Mouse (Mus musculus) gastrocnemius, adult 18-20 months (tissue): ENCODE measurements at regions not wholly inside any gene's neighbourhood (a gene's known extent, or its start where the extent isn't known, plus 50 kb on each side); places are given as distances from the start of the nearest gene placed in this dataset.

Experiments used
- DNase-seq: peaks from one replicate; pipeline ENCODE4 v3.0.0; 2021; ENCODE audit warnings: low spot score

- DNase-seq: no peak
These were observed 570.0 kb upstream of the Auts2 start for GRCm38 (mm10) chr5:133113183-133113582.

GRCm38 (mm10) chr5:133106691-133107354 is 563.7 kb upstream of the Auts2 start:
- DNase-seq: no peak

DNA sequence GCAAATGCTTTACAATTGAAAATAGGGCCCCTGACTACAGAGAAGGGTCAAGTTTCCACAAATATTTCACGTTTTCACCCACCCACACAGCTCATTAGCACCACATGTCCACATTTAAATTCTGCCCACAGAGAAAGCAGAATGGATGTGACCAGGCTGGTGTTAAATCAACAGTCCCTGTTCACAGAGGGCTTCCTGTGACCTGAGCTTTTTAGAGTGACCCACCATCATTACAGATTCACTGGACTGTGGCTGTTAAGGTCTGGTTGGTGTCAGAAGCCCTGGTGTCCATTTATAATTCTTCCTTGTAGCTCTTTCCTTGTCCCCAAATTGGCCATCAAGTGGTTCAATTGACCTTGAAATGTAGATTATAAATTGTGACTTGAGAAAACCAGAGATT is 553.2 kb upstream of the Auts2 start:
- DNase-seq: no peak

DNA sequence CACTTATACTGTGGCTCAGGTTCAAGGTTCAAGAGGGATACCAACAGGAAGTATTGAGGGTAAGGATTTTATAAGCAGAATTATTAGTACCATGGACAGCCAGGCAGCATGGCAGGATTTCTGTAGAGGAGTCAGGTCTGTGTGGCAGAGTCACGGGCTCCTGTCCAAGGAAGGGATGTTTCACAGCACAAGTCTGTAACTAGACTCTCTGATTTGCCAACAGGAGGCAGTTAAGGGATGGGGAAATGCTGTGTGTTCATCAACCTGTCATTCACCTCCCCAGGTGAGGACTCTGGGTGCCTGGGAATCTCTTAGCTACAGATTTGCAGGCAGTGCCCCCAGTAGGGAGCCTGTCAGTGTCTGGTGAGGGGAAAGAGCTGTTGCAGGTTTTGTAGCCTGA is 541.7 kb upstream of the Auts2 start:
- DNase-seq: no peak

DNA sequence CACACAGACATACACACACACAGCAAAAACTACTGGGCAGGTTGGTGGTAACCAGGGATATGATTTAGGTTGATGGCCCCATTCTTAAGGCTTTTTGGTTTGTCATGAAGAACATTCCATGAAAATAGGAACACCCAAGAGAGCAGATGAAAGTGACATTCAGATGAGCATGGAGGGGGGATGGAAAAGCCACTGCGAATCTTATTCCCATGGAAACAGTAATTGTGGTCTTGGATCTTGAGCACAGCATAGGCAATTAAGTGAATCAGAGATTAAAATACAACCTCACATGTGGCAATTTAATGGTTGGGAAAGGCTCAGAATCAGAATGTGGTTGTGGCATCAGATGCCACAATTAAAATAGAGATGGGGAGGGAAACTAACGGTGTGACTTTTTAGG is 537.6 kb upstream of the Auts2 start:
- no peak for DNase-seq

DNA sequence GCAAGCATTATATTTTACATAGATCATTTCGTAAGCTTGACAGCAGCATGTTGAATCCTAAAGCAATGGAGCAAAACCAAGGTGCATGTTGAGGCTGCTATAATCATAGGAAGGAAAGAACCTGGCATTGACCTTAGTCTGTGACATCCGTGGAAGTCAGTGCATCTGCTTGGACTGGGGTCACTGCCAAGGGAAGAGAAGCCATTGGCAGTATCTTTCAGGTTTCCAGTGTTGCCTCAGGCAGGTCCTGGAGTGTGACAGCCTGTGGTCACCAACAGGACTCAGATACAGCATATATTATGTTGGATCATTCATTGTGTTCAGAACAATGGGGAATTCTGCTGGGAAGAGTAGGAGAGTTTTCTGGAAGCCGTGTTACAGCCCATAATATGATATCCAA is 535.8 kb upstream of the Auts2 start:
- no peak for DNase-seq

DNA sequence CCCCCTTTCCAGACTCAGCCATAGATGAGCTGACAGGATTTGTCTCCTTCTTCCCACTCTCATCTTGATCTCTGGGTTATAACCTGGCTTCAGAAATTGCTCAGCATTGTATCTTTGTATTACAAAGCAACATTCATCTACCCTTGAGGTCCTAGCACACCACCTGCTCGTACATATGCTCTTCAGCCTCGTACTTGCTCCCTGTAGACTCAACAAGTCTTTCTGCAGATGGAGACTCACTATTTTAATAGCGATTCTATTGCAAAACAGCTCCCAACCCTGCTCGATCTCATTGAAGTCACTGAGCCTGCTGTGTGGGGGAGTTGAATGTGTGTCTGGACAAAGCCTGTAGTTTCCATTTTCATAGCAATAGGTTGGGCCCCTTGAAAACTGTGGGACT is 535.2 kb upstream of the Auts2 start:
- DNase-seq: no peak

GRCm38 (mm10) chr5:133073317-133073716 is 530.2 kb upstream of the Auts2 start:
- DNase-seq: no peak

DNA sequence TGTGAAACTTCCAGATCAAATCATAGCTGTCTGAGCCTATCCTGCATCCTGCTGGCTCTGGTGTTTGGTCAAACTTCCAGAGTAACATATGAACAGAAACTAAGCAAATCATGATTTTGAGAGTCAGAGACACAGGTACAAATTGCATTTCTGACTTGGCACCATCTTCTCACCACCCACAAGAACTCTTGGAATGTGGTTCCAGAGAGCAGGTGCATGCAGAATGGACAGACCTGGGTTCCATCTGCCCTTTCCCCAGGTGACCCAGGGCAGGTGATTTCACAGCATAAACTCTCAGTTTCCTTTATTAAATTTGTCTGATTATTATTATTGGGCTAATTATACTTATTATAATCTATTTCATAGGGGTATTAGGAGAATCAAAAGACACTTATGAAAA is 527.0 kb upstream of the Auts2 start:
- DNase-seq: no peak

GRCm38 (mm10) chr5:133062481-133062880 is 519.3 kb upstream of the Auts2 start:
- DNase-seq: no peak

DNA sequence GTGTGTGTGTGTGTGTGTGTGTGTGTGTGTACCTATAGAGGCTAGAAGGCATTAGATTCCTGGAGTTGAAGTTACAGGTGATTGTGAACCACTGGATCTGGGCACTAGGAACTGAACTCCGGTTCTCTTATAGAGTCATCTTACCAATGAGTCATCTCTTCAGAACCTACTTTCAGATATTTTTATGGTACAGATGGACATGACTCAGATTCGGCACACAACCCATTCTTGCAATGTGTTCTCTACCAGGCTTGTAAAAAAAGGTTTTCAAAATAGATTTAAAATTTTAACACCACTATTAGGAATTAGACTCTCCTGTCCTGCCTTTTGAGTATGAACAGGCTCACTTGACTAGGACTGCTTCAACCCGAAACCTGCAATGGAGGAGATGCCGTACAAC is 504.3 kb upstream of the Auts2 start:
- no peak for DNase-seq

GRCm38 (mm10) chr5:133045637-133046036 is 502.5 kb upstream of the Auts2 start:
- no peak for DNase-seq

GRCm38 (mm10) chr5:133027590-133027989 is 484.4 kb upstream of the Auts2 start:
- no peak for DNase-seq

GRCm38 (mm10) chr5:133025121-133025520 is 482.0 kb upstream of the Auts2 start:
- DNase-seq: no peak

- DNase-seq: no peak
These were observed 477.7 kb upstream of the Auts2 start for GRCm38 (mm10) chr5:133020821-133021220.

DNA sequence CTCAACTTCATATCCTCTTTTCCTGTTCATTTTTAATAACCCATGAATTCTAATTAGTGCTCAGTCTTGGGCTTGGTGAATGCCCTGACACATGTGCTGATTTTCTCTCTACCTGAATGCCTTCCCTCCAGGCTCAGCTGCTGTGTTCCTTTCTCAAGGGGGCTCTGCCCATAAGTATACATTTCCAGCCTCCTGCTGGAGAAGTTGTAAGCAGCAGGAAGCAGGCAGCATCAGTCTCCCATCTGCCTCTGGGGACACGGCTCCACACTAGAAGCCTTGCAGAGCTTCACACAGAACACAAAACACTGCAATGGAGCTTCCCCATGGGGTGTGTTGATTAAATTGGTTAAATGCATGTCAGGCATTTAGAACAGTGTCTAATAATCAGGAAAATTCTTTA is 477.0 kb upstream of the Auts2 start:
- DNase-seq: no peak

GRCm38 (mm10) chr5:133010624-133011575 is 467.8 kb upstream of the Auts2 start:
- DNase-seq: no peak

DNA sequence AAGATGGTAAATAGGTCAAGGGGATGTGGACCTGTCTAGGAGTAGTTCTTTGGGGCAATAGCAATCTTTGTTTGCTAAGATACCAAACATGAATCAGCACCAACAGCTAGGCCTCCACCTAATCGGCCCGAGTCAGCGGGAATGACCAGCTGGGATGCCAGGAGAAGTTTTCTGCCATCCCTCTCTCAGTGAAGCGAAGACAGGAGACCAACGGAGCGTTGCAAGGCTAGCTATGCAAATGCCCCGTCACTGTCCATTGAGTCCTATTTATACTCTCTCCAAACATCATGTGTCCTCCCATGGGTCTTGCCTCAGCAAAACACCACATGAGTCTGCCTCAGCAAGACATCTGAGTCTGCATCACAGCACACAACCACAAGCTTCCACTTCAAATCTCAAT is 439.7 kb upstream of the Auts2 start:
- no peak for DNase-seq

GRCm38 (mm10) chr5:132979013-132979412 is 435.9 kb upstream of the Auts2 start:
- DNase-seq: no peak

DNA sequence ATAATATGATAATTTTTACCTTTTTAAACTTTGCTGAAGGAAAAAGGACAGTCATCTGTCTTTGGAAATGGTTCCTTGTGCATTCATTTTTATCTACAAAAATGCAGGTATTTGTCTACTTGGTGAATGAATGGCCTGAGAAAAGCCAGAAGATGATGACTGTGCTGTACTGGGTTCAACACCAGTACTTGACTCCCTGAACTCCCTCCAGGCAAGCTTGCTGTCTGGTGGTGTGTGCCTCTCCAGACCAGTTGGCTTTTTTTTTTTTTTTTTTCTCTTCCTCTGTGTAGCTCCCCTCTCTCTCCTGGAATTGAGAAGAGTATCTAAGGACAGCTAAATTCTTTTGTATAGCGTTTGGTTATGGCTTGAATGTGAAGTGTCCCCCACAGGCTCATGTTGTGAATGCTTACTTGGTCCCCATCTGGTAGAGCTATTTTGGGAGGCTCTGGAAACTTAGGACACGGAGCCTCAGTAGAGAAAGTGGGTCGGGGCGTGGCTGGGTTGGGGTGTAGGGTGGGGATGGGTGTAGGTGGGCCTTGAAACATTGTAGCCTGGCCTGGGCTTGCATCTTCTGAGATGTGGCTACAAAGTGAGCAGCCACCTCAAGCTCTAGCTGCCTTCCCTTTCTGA is 432.3 kb upstream of the Auts2 start:
- no peak for DNase-seq

DNA sequence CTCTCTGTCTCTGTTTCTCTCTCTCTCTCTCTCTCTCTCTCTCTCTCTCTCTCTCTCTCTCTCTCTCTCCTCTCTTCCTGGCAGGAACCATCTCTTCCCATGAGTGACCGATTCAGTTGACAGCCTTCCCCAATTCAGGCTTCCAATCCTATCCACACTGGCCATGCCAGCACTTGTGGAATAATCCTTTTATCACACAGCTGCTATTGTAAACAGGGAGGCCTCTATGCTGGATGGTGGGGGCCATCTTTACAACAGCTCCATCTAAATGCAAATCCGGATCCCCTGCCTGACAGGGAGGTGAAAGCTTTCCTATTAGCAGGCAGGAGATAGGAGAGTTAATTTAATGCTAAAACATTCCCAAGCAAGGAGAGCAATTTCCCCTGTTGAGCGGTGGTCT is 431.7 kb upstream of the Auts2 start:
- no peak for DNase-seq

GRCm38 (mm10) chr5:132971046-132971445 is 427.9 kb upstream of the Auts2 start:
- DNase-seq: no peak

DNA sequence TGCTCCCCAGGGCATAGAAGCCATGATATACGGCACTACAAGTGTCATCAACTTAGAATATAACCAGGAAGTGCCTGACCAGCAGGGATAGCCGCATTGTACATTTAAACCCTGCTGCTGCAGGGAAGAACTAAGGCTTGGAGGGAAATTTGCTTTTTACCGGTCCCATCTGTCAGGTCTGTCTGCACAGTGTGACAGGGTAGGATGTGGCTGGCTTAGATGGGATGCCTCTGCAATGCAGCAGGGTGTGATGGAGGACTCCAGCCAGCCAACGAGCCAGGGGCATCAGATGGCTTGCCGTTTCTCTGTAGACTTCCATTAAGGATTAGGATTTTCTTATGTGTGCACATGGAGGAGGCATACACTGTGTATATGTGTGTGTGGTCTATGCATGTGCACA is 426.2 kb upstream of the Auts2 start:
- DNase-seq: no peak
